Mouse (Mus musculus) liver, embryonic 11.5 days (tissue): ENCODE measurements around the gene Mat2a. TPM values are rescaled to one million over a fixed set of nuclear protein-coding genes. Genes with fewer than 3 reads are reported as not detected.
A peak's percentile ranks its signal among the peaks of the same experiment; 100 is the strongest.

Experiments used
- ATAC-seq: fragments of 200-750 bp; cut with Nextera tagmentation; replicated peaks from 2 replicates; pipeline ENCODE4 v1.8.0; 2017; ENCODE audit warnings: moderate number of reproducible peaks, mild to moderate bottlenecking, moderate TSS enrichment, moderate library complexity; ENCODE audit not compliant: low FRiP score
- DNase-seq: peaks from one replicate; pipeline ENCODE4 v3.0.0-alpha.2; 2017; ENCODE audit warnings: low spot score
- H3K27ac ChIP-seq: fragments of 300-500 bp; sonication (generic); 2 replicates; pipeline ENCODE4 v1.5.1; 2014; ENCODE audit warnings: mild to moderate bottlenecking, low read depth, low read length, control low read depth
- H3K27me3 ChIP-seq: fragments of 300-500 bp; sonication (generic); replicated peaks from 2 replicates; pipeline ENCODE4 v1.6.1; 2014; ENCODE audit warnings: low read length, mixed read lengths; ENCODE audit not compliant: control insufficient read depth, insufficient read depth
- H3K36me3 ChIP-seq: fragments of 300-500 bp; sonication (generic); 2 replicates; pipeline ENCODE4 v1.6.1; 2014; ENCODE audit warnings: mild to moderate bottlenecking, low read length, moderate library complexity, mixed read lengths; ENCODE audit not compliant: control insufficient read depth, insufficient read depth
- H3K4me1 ChIP-seq: fragments of 300-500 bp; sonication (generic); replicated peaks from 2 replicates; pipeline ENCODE4 v1.6.1; 2014; ENCODE audit warnings: low read length, mixed read lengths; ENCODE audit not compliant: control insufficient read depth, insufficient read depth
- H3K4me2 ChIP-seq: fragments of 300-500 bp; sonication (generic); 2 replicates; pipeline ENCODE4 v1.6.1; 2014; ENCODE audit warnings: mild to moderate bottlenecking, control low read depth, moderate library complexity
- H3K4me3 ChIP-seq: fragments of 300-500 bp; sonication (generic); 2 replicates; pipeline ENCODE4 v1.5.1; 2014; ENCODE audit warnings: low read depth, low read length, control low read depth
- H3K9ac ChIP-seq: fragments of 300-500 bp; sonication (generic); 2 replicates; pipeline ENCODE4 v1.6.1; 2014; ENCODE audit warnings: low read depth, low read length, control low read depth
- H3K9me3 ChIP-seq: fragments of 300-500 bp; sonication (generic); 2 replicates; pipeline ENCODE4 v1.6.1; 2016; ENCODE audit warnings: low read length, inconsistent platforms, mixed read lengths; ENCODE audit not compliant: control insufficient read depth
- WGBS: fragments of 180-500 bp; shearing (Covaris S2); extraction: QIAGEN DNeasy Blood & Tissue Kit; methylation state at CpG from one replicate; pipeline ENCODE4 v1.1.7; 2014; 5-methylcytosine and 5-hydroxymethylcytosine counted together
- polyA plus RNA-seq: library from polyadenylated mRNA; unstranded; fragments of >200 nt; fragmentation: Nextera tagmentation; extraction: Ambion mirVana; gene quantifications from 2 replicates; pipeline ENCODE4 v1.2.1, GENCODE M21; 2014

The Mat2a gene
- polyA plus RNA-seq, 1 experiment from 2014 or later = 426 TPM

DNA sequence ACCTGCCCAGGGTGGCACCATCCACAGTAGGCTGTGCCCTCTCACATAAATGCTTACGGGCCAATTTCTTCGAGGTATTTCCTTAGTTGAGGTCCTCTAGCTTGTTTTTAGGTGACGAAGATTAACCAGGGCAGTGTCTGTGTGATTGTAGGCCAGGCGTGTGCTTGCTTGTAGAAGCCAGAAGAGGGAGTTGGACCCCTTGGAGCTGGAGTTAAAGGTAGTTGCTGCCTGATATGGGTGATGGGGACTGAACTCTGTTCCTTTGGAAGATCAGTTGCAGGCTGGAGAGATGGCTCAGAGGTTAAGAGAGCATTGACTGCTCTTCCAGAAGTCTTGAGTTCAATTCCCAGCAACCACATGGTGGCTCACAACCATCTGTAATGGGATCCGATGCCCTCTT lies 24.2 kb downstream of the Mat2a start:
- Histone ChIP-seq H3K36me3 (peaks cover 11% of the 10 kb centered on the region), H3K4me1 (peaks cover 30% of the 10 kb centered on the region), H3K27ac (no peak overlapping the region), H3K9me3 (no peaks in the 10 kb centered on the region), H3K9ac (peak overlapping the region; percentile 86), H3K4me2 (peak overlapping the region; percentile 81), H3K4me3 (peak overlapping the region; percentile 79), H3K27me3 (no peaks in the 10 kb centered on the region)
- 74% methylated on average over 5 of the region's 5 CpGs for WGBS
- no peak for DNase-seq
- ATAC-seq = no peak

DNA sequence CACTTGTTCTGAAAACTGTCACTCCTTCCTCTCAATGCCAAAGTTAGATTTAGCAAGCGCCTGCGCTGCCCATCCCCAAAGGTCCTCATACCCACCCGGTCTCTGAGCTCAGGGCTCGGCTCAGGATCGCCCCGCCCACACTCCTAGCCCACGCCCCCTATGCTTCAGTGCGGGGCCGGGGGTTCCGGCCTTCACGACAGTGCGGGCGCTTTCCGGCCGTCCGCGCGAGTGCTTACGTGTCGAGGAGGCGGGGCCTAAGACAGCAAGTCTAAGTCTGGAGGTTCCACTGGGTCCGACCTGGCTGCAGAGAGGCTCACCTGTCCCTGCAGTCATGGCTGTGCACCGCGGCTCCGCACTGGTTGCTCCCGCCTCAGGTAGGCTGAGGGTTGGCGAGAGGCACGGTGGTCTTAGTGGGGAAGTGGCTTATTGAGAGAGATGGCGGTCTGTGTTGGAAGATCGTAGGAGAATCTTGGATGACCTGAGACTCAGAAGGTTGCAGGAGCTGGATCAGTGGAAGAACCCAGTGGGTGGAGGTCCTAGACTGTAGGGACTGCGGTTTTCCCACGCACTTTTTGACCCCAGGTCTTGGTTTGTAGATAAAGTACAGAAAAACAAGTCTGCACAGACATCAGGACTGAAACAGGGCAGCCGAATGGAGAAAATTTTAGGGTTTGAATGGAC lies 25.1 kb downstream of the Mat2a start, which contains the start of gene Ggcx:
TSS of gene Ggcx (plus strand) at position 233 of the 681 bp plus-strand sequence.
- Histone ChIP-seq H3K27ac (0 out of 2 replicates have a peak within 1 kb of the TSS, but pooled peaks have one; percentile 30), H3K9ac (peak within 1 kb of the TSS; percentile 86), H3K36me3 (peaks cover 11% of the 10 kb centered on the region), H3K4me1 (peaks cover 29% of the 10 kb centered on the region), H3K9me3 (no peaks in the 10 kb centered on the region), H3K4me3 (peak within 1 kb of the TSS; percentile 79), H3K4me2 (peak within 1 kb of the TSS; percentile 81), H3K27me3 (no peaks in the 10 kb centered on the region)
- WGBS = 2% methylated on average over 33 of the region's 33 CpGs
- ATAC-seq (peak; percentile 90), DNase-seq (peak; percentile 97)

DNA sequence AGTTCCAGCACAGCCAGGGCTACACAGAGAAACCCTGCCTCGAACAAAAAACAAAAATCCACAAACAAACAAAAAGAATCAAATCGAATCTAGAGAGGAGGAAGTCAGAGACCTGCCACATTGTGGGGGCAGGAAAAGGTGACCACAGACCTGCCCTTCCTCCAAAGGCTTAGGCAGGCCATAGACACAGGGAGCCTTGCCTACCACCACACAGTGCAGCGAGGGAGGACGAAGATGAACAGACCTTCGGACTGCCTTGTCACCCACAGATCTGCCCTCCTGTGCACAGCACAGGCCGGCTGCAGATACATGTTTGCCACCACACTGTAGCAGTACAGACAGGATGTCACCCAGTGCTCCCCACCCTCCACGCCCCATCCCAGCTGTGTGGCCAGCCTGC lies 28.8 kb downstream of the Mat2a start:
- Histone ChIP-seq H3K4me3 (no peak overlapping the region), H3K27ac (no peak overlapping the region), H3K4me1 (peaks cover 6% of the 10 kb centered on the region), H3K27me3 (no peaks in the 10 kb centered on the region), H3K36me3 (no peaks in the 10 kb centered on the region), H3K9me3 (no peaks in the 10 kb centered on the region), H3K9ac (no peak overlapping the region), H3K4me2 (no peak overlapping the region)
- DNase-seq (no peak), ATAC-seq (no peak)
- WGBS = 49% methylated on average over 7 of the region's 7 CpGs

DNA sequence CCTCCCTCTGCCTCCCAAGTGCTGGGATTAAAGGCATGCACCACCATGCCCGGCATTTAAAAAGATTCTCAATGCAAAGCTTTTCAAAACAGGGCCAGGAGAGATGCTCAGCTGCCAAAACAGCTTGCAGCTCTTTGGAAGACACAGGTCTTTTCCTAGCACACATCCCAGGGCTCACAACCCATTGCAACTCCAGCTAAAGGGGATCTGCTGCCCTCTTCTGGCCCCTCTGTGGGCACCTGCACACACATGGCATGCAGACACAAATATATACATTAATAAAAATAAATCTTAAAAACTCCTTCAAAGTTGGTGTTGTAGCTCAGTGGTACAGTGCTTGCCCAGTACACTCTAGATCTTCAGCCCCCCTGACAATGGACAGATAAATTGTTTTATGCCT lies 29.4 kb downstream of the Mat2a start:
- no peaks in the 10 kb centered on the region for H3K9me3 ChIP-seq
- H3K27ac ChIP-seq = no peak overlapping the region
- H3K4me1 ChIP-seq = peaks cover 3% of the 10 kb centered on the region
- no peak overlapping the region for H3K4me3 ChIP-seq
- DNase-seq = no peak
- no peaks in the 10 kb centered on the region for H3K36me3 ChIP-seq
- H3K9ac ChIP-seq = no peak overlapping the region
- no peaks in the 10 kb centered on the region for H3K27me3 ChIP-seq
- no peak overlapping the region for H3K4me2 ChIP-seq
- no peak for ATAC-seq
- 36% methylated on average over 1 of the region's 1 CpGs for WGBS

DNA sequence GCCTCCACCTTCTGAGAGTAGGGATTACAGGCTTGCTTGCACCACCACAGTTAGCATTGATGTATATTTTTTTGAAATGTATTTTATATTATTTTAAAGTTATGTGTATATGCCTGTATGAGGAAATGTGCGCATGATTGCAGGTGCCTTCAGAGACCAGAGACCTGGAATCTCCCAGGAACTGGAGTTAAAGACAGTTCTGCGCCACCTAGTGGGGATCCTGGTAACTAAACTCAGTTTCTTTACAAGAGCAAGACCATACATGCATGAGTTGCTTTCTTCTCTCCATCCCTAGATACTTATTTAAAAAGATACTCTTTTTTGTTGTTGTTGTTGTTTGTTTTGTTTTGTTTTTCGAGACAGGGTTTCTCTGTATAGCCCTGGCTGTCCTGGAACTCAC lies 29.8 kb downstream of the Mat2a start:
- Histone ChIP-seq H3K9ac (no peak overlapping the region), H3K27ac (no peak overlapping the region), H3K4me3 (no peak overlapping the region), H3K4me1 (no peaks in the 10 kb centered on the region), H3K36me3 (no peaks in the 10 kb centered on the region), H3K4me2 (no peak overlapping the region), H3K9me3 (no peaks in the 10 kb centered on the region), H3K27me3 (no peaks in the 10 kb centered on the region)
- ATAC-seq (no peak), DNase-seq (no peak)
- WGBS = 12% methylated on average over 3 of the region's 3 CpGs

DNA sequence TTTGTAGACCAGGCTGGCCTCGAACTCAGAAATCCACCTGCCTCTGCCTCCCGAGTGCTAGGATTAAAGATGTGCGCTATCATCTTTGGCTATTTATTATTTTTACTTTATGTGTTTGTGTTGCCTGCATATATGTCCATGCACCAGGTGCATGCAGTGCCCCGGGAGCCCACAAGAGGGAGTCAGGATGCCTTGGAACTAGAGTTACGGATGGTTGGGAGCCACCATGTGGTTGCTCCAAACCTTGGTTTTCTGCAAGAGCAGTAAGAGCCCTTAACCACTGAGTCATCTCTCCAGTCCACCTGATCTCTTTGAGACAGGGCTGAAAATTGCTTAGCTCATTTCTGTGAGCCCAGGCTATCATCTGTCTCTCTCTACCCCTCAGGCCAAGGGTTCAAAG lies 32.2 kb downstream of the Mat2a start:
- DNase-seq (peak; percentile 92), ATAC-seq (peak; percentile 66)
- Histone ChIP-seq H3K9ac (no peak overlapping the region), H3K4me1 (no peaks in the 10 kb centered on the region), H3K27me3 (no peaks in the 10 kb centered on the region), H3K9me3 (no peaks in the 10 kb centered on the region), H3K27ac (no peak overlapping the region), H3K36me3 (no peaks in the 10 kb centered on the region), H3K4me3 (no peak overlapping the region), H3K4me2 (no peak overlapping the region)
- WGBS = 4% methylated on average over 5 of the region's 5 CpGs

DNA sequence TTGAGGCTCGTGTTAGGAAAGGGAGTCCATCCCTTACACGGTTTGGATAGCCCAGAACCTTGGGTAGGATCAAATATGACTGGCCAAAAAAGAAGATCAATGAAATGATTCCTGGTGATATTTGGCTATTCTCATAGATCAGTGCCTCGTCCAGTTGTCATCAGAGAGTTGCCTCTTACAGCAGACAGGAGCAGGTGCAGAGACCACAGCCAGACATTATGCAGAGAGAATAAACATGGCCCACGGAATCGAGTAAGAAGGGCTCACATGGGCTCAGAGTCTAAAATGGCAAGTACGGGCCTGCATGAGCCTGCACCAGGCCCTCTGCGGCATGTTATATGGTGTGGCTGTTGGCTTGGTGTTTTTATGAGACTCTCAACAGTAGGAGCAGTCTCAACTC lies 34.0 kb downstream of the Mat2a start:
- H3K36me3 ChIP-seq = no peaks in the 10 kb centered on the region
- ATAC-seq (no peak), DNase-seq (no peak)
- no peak overlapping the region for H3K4me2 ChIP-seq
- H3K27ac ChIP-seq = no peak overlapping the region
- no peaks in the 10 kb centered on the region for H3K9me3 ChIP-seq
- H3K4me1 ChIP-seq = no peaks in the 10 kb centered on the region
- WGBS = 83% methylated on average over 7 of the region's 7 CpGs
- H3K9ac ChIP-seq = no peak overlapping the region
- no peak overlapping the region for H3K4me3 ChIP-seq
- H3K27me3 ChIP-seq = no peaks in the 10 kb centered on the region

DNA sequence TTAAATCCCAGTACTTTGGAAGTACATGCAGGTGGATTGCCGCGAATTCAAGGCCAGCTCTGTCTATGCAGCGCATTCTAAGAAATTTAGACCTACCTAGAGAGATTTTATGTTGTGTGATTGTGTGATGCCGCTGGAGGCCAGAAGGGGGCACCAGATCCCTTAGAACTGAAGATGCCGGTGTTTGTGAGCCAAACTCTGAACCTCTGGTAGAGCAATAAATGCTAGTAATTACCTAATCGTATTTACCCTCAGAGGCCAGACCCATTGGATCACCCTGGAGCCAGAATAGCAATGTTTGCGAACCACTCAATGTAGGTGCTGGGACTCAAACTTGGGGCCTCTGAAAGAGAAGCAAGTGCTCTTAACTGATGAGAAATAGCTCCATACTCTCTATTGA lies 37.5 kb downstream of the Mat2a start:
- DNase-seq = no peak
- no peak overlapping the region for H3K9ac ChIP-seq
- H3K4me3 ChIP-seq = no peak overlapping the region
- H3K4me1 ChIP-seq = peaks cover 8% of the 10 kb centered on the region
- no peak for ATAC-seq
- no peak overlapping the region for H3K4me2 ChIP-seq
- WGBS = 20% methylated on average over 7 of the region's 7 CpGs
- no peaks in the 10 kb centered on the region for H3K36me3 ChIP-seq
- no peaks in the 10 kb centered on the region for H3K9me3 ChIP-seq
- no peak overlapping the region for H3K27ac ChIP-seq
- no peaks in the 10 kb centered on the region for H3K27me3 ChIP-seq

DNA sequence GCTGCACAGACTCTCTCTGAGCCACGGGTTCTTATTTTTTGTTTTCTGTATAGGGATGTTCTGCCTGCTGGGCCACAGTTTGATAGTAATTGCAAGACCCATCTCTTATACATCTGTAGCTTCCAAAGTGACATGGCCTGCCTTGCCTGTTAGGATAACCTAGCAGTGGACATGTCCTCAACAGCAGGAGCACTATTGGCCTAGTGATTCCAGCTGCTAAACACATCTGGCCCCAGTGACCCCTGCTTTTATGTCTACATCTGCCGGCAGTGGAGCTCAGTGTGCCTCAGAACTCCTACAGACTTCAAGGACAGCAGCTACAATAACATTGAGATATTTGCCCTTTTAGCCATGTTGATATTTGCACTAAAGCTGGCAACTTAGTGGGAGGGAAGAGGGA lies 39.4 kb downstream of the Mat2a start:
- Histone ChIP-seq H3K9me3 (no peaks in the 10 kb centered on the region), H3K9ac (no peak overlapping the region), H3K27me3 (no peaks in the 10 kb centered on the region), H3K4me3 (no peak overlapping the region), H3K27ac (no peak overlapping the region), H3K4me2 (no peak overlapping the region), H3K36me3 (no peaks in the 10 kb centered on the region), H3K4me1 (peaks cover 8% of the 10 kb centered on the region)
- no peak for DNase-seq
- 70% methylated on average over 2 of the region's 2 CpGs for WGBS
- no peak for ATAC-seq
